Mouse (Mus musculus): ENCODE data around the gene Farsa. TPM values are rescaled to one million over a fixed set of nuclear protein-coding genes. Genes with fewer than 3 reads are reported as not detected.
A peak's percentile ranks its signal among the peaks of the same experiment; 100 is the strongest.

The Farsa gene
- total RNA-seq, 4 experiments from 2014 or later, result 59.9 to 76.8 (median 68.0) TPM

DNA sequence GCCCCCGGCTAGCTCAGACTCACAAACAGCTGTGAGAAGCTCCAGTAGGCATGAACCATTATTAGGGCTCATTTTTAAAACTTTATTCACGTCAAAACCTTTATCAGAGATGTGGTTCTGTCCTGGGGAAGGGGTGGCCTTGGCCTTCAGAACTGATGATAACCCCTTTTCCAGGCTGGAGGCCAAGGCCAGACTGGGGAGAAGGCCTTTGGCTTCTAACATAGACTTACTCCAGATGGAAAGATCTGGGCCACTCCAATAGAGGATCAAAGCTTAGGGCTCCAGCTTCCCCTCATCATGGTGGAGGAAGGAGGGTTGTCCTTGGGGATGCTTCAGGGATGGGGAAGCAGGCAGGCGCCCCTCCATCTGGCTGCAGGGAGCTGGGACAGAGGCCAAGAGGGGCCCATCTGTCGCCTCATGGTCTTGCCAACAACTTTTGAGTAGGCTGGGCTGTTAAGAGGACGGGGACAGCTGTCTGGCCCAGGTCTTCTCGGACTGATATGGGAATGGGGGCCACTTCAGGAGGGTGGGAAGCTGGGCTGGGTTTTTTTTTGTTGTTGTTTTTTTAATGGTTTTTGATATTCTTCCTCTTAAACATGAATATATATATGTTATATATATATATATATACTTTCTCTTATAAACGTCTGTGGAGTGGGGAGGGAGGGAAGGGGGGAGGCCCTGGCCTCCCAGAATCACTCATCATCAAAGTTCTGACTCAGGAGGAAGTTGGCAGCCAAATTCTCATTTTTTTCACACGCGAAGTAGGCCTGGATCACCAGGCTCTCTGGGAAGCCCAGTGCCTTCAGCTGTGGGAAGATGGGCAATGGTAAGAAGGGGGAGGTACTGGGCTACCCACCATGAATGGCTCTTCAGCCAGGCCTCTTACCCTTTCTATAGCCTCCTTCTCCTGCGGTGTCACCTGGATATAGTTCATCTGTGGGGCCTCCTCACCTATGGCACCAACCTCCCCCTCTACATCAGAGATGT, 21.6 kb upstream of the Farsa start:
- peak; percentile 74 for DNase-seq

DNA sequence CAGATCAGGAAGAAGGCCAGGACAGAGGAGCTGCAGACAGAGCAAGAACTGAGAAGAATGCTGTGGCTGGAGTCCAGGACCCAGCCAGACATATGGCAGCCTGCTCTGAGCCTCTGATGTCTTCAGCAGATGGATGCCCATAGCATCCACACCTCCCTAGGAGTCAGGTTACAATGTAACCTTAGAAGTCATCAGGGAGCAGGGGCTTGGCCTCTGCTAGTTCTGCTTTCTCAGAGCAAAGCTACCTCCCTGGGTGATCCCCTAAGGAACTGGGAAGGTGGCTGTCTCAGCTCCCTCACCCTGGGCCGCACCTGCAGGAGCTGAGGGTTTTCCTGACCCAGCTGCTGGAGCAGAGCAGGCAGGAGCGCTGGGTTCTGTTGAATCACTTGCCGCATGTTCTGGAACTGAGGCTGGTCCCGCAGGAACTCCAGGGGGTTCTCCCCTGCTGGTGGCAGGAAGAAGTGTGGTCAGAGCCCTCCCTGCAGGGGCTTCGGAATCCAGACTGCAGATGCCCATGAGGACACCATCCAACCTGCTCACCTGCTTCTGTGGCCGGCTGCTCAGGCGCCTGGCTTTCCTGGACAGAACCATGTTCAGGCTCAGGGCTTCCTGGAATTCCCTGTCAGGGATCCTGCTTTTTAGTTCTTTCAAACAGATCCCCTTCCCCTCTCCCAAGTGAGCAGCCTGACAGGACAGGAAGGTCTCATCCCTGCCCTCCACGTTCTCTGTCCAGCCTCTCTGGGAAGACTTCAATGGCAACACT, 19.5 kb upstream of the Farsa start:
- no peak for DNase-seq

DNA sequence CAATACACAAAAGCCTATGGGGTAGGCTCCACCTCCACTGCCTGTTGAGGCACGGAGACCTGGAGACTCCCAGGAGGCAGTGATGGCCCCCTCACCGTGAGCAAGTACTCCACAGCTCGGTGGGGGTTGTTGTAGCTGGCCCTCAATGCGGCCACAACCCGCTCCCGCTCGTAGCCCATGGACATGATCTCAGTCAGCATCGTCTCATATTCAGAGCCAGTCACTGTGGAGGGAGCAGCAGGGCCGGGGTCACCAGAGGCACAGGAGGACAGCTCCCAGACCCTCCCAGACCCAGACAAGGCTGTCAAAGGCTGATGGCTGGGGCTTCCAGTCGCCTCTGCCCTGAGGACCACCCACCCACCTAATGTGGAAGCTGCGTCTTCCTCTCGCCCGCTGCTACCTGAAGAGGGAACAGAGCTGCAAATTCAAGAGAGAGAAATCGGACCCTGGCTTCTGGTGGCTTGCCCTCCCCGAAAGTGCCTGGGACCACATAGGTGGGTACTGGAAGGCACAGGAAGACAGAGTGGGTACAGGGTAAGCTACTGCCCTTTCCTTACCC, 18.8 kb upstream of the Farsa start:
- no peak for DNase-seq

DNA sequence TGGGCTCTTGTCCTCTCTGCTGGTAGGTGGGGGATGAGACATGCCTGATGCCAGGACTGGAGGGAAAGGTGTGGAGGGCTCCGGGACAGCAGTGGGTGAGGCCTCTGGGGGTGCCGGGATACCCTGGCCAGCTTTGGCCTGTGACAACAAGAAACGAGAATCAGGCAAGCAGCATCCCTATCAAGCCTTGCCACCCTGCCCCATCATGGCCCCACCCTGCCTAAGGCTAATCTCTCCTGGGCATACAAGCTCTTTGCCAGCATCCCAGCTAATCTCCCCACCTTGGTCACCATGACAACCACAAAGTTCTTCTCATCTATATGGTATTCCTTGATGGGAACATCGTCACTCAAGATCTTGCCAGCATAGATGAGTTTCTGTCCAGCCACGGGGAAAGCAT, 18.3 kb upstream of the Farsa start:
- no peak for DNase-seq

DNA sequence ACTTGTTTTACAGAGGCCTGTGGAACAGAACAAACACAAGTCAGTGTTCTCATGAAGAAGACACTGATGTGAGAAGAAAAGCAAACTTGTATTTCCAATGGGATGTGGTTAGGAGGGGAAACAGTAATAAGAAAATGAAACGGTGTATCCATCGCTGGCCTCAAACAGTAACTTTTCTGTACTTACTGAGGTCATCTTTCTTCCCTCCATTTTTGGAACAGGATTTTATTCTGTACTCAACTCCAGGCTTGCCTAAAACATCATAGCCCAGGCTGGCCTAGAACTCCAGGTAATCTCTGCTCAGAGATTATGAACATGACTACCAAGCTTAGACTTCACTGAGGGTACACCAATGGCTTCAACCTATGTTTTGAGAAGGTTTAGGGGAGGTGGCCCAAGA, 17.4 kb upstream of the Farsa start:
- DNase-seq, result no peak

DNA sequence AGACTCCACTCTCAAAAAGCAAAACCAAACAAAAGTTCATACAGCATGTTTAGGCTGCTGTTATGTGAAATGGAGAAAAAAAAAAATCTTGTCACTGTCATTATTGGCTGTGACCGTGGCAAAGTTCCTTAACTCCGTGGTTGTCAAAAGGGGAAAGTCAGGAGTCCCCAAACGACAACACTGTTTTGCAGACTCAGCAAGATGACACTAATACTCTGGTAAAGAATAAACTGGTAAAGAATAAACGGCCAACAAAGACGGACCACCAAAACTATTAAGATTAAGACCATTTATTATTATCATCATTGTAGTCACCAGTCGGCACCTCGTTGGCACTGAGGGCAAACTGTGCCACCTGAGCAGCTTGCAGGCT, 16.9 kb upstream of the Farsa start:
- DNase-seq, result no peak

DNA sequence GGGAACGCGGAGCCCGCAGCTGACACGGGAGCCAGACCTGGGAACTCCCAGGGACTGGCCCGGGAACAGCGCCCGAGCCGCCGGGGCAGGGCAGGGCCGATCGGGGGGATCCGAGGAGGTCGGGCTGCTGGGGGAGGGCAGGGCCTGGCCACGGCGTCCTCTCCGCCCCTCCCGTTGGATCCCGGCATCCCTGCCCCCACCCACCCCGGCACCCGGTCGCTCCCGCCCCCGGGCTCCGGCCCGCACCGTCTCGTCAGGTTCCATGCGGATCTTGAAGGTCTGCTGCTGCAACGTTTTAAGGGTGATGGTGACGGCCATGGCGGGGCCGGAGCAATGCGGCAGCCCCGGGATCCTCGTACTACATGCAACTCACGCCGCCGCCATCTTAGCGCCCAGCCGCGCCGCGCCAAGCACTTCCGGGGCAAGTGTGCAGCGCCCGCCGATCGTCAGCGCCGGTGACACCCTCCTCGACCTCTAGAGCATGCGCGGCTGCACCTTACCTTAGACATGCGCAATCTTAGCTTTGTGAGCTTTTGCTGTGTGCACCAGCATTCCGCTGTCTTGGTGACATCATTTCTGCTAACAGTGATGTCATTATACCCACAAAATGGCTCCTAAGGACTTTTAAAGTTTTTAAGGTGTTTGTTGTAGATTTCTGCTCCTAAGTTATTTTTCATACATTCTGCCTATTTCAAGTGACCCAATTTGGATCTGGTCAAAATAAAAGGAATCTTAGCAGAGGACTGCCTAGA, 16.4 kb upstream of the Farsa start, which contains the start of gene Rad23a:
Rad23a (minus strand) TSS at position 418 of the 752 bp plus-strand sequence.
- DNase-seq, result peak; percentile 89

DNA sequence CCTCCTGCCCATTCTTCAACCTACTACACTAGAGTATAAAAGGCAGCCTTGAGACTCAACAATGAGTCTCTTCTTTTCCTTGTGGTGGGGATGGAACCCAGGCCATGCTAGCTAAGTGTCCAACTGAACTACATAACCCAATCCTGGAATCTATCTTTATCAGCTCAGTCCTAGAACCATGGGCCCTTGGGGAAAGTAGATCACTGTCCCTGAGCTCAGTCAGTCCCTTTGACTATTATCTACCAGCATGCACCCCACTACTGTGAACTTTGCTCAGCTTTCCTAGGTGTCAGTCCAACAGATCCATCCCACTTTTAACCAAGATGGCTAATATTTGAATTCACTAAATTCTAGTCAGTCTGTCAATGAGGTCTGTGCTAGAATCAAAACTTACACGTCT, 15.3 kb upstream of the Farsa start:
- DNase-seq, result no peak

DNA sequence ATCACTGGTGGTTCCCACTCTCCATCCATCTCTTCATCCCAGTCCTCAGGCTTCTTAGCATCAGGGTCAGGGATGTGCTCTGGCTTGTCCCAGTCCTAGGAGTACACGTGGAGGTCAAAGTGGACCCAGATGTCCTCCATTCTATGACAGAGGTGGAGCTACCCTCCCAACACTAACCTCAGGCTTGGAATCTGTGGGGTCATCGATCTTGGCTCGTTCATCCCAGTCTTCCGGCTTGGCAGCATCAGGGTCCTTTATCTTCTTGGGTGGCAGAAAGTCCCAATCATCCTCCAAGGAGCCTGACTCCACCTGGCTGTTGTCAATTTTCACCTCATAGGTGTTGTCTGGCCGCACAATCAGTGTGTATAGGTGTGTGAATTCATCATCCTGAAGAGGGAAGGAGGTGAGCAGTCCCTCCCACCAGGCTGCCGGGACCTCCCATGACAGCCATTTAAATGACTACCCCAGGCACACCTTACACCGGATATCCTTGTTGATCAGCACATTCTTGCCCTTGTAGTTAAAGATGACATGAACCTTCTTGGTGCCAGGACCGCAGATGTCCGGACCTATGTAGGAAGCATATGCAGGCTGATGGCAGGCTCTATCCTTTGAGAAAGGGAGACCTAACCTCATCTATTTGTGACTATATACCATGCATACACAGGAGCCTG, 12.3 kb upstream of the Farsa start:
- DNase-seq, result no peak

DNA sequence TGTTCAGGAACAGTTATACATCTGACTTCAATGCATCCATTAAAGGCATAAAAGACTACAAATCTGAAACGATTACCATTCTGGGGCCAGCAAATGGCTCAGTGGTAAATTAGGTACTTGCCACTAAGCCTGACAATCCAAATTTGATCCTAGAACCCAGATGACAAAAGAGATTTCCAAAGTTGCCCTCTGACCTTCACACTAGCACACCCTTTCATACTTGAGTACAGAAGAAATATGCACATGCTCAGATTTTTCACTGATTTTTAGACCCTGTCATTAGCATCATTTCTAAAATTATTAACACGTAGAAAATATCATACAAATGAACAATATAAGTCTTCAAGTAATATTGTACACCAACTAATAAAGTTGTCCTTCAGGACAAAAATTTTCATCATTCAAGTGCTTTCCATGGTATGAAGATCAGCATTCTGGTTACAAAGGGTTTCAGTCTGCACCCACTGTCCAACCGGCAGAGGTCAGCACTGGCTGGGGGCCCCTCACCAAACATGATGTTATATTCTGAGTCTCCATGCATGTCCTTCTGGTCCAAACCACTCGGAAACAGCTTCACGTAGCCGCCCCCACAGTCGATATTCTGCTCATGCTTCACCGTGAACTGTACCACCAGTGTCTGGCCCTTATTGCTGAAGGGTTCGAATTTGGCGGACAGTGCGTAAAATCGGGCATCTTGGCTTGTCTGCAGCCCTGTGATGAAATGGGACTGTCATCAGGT, 11.3 kb upstream of the Farsa start:
- no peak for DNase-seq

DNA sequence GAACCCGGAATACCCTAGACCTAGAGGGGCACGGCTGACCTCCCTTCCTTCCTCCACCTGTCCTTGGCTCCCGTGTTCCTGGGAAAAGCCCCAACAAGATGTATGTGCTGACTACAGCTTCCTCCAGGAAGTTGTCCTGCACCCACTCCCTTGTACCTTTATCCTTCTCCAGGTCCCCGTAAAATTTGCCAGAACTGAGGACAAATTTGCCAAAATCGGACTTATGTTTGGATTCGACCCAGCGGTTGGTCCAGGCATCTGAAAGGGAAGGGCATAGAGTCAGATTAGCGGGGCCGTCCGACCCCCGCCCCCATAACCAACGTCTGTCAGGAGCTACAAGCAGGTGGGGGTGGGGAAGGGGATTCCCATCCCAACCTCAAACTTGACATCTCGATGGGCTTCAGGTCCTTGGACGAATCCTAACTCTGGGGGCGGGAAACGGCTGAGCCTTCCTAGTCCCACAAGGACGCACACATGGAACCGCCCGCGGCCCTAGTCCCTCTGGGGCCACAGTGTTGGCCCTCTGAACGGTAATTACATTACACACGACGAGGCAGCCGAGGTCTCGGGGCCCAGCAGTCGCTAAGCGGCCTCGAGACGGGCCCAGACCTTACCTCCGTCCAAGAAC, 10.6 kb upstream of the Farsa start:
- no peak for DNase-seq

DNA sequence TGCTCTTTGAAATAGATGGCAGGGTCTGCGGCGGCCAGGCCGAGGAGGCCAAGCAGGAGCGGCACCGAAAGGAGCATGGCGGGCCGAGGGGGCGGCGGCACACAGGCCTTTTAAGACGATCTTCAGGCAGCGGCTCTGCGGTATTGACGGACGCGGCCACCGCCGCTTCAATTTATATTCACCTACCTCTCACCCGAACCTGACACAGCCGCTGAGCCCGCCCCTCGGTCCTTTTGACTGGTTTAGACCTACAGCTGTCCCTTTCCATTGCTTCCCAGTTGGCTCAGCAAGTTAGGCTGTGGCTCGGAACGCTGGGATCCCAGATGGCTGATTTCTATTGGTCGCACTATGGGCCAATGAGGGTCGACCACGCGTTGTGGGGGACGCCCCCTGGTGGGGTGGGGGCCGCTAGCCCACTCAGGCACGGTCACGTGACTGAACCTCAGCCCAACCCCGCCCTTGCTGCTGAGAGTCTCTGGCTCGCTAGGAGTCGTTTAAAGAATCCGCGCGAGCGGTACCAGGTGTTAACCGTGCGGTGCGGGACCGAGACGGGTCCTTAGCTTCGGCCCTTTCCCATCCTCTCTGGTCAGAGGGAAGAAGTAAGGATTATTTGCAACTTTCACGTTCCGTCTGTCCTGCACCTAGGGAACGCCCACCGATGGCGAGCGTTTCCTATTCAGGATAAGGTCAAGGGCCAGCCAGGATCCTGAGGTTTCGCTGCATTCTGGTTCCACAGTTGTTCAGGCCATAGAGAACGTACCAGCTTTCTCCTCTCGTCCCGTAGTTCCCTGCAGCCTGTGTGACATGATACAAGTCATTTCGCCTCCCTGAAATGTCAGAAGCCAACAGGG, 9.8 kb upstream of the Farsa start, which contains the start of gene Calr:
Calr (minus strand) TSS at position 213 of the 851 bp plus-strand sequence.
- DNase-seq, result peak; percentile 100

DNA sequence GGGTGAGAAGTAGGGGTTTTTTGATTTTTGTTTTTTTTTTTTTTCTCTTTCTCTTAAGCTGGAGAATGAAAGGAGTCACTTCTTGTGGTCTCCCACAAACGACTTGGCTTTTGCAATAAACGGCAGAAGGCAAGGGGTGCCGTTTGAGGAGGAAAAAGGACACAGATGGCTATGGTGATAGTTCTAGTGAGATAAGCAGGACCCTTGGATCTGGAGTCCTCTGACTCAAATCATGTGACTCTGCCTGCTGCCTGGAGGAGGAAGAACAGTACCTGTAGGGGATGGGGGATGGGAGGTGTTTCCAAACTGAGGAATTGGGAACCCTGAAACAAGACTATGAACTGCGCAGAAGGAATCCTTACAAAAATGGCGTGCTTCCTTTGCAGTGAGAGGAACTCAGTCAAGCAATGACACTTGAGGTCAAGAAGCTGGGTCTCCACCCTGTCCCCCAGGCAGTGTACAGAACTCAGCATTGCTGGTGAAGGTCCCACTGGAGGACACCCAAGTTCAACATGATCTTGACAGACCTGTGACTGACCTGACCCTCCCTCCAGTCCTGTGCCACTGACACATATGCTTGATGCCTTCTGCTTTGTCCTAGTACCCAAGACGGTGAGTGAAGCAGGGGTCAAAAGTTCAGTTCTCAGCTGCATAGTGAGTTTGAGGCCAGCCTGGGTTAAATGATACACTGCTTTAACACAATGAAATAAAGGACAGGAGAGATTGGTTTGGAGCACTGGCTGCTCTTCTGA, 8.9 kb upstream of the Farsa start:
- no peak for DNase-seq

DNA sequence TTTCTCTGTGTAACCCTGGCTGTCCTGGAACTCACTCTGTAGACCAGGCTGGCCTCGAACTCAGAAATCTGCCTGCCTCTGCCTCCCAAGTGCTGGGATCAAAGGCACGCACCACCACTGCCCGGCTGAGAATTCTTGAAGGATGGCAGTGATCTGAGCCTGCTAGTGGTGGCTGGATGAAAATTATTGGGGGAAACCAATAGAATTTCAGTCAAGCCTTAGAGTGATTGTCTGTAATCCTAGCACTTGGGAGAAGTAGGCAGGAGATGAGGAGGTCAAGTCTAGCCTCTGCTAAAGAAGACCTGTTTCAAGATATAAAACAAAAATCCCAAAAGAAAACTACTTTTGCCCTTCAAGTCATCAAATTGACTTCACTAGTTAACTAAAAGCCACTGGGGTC, 355 bp upstream of the Farsa start:
- DNase-seq, result no peak

DNA sequence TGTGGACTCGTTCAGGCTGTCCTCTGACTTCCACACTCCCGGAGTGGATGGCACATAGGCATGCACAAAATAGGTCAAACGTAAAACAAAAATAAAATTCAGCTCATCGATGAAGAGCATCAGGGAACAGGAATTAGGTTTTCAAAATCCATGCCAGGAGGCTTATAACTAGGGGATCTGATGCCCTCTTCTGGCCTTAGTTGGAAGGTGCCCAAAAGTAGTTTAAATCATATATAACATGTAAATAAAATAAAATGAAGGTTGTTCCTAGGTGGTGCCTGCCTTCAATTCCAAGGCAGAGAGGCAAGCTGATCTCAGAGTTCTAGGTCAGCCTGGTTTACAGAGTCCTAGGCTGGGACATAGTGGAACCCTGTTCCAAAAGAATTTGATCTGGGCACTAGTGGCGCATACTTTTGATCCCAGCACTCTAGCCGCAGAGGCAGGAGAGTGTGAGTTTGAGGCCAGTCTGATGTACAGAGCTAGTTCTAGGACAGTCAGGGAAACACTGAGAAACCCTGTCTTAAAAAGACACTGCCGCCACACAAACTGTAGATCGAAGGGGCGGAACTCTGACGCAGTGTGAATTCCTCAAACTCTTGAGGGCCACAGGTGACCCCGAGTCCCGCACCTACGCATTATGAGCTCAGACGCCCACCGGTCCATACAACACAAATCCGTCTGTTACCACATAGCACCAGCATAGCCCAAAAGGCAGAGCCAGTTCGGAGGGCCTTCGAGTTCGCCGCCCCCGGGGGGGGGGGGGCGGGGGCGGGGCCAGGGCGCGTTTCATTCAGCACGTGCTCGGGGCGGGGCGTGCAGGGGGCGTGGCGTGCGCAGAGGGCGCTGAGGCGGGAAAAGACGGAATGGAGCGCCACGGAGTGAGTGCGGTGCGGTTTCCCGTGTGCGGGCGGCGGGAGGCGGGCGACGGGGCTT, 14.9 kb downstream of the Farsa start, which contains the start of gene Syce2:
Syce2 (plus strand) TSS at position 736 of the 933 bp plus-strand sequence.
- DNase-seq, result peak; percentile 62

DNA sequence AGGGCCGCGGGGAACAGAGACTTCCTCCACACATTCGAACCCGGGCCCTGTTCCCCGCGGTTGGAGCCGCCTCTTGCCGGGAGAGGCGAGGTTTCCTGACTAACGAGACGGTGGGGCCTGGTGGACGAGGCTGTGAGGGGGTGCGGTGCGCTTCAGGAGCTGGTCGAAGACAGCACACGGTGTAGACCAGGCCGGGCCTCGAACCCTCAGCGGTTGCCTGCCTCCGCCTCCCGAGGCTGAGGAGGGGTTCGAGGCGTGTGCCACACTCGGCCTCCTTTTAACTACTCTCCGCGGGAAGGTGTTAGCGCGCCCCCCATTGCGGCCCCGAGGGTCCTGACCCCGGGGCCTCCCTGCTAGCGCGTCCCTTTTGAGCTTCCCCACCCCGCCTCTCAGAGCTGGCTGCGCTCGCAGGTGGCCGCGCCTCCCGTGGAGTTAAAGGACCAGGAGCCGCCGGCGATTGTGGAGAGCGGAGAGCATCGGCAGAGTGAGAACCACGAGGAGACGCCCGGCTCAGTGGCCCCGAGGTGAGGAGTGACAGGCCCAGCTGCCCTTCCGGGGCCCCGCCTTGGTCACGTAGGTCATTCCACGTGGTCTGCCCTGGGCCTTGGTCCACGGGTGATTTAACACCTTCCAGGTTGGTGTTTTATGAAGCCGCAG, 15.6 kb downstream of the Farsa start:
- DNase-seq, result no peak

DNA sequence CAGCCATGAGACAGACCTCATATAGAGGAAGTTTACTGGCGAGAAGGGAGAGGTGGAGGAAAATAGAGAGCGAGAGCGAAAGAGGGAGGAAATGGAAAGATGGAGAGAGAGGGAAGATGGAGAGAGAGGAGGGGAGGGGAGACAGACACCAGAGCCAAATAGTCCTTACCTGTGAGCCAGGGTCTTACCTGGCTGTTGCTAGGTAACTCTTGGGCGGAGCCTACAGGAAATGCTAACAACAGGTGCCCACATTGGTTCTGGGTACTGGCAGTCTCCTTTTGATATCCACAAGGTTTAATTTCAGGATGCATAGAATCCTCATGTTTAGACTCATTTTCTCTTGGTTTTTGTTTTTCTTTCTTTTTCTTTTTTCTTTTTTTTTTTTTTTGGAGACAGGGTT, 16.2 kb downstream of the Farsa start:
- DNase-seq, result no peak
